Mouse (Mus musculus): Measurements from ENCODE around the gene Tbck.

Tbck gene

DNA sequence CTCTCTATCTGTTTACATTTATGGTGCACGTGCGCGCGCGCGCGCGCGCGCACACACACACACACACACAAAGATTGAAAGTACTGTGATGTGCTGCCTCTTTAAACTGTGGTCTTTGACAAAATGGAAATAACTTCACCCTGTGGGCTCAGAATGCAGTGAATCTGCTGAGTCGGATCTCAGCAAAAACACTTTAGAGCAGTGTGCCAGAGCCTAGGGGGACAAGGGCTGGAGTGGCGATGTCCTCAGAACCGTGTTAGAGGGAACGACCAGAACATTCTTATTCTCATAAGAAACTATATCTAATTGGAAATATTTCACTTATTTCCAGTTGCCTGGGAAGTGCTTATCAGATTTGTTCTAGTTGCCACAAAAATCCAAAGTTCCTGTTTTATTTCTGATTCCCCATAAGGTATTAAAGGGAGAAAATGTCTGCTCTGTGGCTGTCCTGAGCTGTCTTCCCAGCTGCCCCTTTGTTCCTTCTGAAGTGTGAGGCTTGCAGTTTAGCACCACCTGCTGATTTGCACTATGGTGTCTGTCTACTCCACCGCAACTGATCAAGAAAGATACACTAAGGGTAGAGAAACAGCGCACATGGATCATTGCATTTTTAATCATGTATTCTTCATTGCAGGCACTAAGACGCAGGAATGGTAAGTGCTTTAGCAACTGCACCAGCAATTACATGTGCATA, 82.2 kb downstream of the Tbck start:
- DNase-seq: no peak

DNA sequence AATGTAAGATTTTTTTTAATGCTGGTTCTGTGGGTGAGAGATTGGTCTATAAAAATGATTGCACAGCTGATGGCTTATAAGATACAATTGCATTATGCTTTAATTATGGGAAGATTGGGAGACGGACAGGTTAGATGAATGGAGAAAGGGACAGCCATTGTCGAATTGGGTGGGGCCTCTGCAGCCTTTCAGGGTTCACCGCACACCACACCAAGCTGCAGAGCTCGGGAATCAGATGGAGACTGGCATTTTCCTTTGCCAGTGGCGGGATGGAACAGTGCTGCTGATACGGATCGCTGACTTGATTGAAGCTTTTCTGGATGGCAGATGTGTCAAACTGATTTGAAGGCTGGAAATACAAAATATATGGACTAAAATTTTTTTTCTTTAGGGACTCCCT, 88.1 kb downstream of the Tbck start:
- DNase-seq: no peak

DNA sequence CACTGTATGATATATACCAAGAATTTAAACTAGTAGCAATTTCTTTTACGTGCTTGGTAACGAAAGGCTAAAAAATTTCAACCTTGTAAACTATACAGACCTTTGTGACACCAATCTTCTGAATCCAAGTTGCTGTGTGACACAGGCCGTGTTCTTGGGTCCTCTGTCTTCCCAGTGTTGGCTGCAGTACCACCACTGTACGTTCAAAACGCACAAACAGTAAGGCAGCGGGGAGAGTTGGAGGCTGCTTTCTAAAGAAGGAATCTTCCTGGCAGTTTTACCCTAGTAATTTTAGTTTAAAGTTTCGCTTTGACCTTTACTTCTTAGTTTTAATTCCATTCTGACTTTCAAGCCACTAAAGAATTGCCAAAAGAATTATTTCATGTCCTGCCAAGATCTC, 92.7 kb downstream of the Tbck start:
- no peak for DNase-seq

DNA sequence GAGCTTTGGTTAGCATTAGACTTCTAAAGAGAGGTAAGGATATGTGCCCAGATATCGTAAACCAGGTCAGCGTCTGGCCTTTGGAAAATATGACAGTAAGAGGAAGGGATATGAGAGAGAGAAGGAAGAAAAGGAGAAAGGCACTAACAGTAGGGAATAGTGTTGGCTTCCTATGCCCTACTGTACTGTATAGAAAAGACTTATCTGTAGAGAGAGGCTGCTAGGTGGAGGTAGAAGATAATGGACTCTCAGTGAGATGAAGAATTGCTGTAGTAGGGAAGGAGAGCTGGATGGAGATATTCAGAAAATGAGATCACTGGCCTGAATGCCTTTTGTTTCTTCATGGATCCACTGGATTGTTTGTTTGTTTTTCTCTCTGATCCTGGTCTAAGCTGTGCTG, 97.2 kb downstream of the Tbck start:
- DNase-seq: no peak

DNA sequence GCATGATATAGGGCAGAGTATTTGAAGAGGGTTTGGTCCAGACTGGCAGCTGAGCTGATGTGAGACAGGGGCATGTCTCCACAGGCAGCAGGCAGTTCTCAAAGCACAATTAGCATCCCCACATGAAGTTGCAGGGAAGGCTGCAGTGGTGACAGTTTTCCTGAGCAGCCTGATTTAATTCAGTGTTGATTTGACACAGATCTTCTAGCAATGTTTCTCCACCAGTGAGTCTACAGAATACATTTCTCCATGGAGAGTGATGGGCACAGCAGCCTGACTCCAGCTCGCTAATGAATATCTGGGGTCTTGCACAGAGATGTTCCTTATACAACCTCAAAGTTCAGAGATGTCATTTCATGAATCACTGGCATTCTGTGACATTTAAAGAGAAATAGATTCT, 99.1 kb downstream of the Tbck start:
- DNase-seq: no peak

DNA sequence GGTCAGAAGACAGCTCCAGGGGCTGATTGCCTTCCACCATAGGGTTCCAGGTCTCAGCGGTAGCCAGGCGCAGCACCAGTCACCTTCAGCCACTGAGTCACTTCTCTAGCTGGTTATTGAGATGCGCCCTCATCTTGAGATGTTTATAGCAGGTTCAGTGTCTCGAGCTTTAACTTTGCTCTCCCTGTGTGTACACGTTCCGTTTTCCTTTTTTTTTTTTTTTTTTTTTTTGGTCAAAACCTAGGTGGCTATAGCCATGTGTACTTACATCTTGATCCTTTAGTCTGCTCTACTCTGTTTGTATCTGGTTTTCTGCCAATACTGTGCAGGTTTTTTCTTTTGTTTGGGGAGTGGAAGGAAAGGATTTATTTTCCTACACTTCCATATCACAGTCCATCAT, 100.8 kb downstream of the Tbck start:
- no peak for DNase-seq

DNA sequence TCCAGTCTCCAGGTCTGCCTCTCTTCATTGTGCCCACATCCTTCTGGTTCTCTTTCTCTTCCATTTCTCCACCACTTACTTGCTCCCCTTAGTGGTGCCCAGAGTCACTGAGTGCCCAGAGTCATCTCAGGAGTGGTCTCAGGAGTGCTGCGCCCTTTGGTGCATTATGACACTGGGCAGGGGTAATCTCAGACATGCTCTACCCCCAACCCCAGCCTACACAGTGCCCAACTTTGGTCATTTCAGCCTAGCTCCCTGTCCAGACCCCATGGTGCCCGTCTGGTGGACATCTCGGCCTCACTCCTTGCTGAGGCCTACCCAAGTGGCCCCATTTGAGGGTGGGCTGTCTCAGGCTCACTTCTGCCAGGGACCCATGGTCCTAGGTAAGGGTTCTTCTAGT, 102.7 kb downstream of the Tbck start:
- DNase-seq: no peak

DNA sequence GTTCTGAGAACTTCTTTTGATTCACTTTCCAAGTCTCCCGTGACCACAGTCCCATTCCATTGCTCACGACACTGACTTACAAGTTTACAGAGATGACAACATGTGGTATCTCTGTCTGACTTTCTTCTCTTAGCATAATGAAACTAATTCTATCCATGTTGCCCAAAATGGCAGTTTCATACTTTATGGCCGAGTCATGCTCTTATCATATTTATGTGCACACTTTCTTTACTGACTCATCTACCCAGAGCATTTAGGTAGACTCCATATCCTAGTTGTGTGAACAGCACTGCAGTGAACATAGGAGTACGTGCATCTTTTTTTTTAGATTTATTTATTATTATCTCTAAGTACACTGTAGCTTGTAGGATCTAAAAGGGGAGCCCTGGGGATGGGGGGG, 103.8 kb downstream of the Tbck start:
- no peak for DNase-seq

DNA sequence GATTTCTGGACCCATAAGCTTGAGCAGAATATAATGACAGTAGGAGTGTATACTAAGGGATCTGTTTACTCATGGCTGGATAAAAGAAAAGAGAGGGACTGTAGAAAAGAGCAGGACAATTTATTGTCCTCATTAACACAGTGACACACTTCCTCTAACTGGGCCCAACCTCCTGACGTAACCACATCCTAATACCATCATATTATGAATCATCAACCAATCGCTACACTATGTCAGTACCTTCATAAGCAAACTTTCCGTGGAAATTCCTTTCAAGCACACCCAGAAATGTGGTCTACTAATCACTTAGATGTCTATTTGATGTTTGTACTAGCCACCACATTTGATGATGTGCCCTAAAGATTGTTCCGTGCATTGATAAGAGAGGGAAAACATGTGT, 107.2 kb downstream of the Tbck start:
- no peak for DNase-seq

DNA sequence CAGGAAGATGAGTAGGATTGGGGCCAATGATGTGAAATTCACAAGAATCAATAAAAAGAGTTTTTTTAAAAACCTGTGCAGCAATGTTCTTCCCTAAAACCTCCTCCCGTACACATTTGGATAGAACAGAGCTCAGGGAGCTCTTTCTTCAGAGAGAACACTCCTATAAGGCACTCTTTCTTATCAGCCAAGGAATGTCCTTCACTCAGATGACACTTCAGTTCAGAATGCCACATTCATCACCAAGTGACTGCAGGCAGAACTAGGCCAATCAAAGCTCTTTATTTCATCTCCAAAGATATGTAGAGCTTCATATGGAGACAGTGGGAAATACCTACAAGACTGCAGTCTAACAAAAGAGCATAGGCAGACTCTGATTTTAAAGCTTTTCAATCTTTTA, 116.3 kb downstream of the Tbck start:
- no peak for DNase-seq

DNA sequence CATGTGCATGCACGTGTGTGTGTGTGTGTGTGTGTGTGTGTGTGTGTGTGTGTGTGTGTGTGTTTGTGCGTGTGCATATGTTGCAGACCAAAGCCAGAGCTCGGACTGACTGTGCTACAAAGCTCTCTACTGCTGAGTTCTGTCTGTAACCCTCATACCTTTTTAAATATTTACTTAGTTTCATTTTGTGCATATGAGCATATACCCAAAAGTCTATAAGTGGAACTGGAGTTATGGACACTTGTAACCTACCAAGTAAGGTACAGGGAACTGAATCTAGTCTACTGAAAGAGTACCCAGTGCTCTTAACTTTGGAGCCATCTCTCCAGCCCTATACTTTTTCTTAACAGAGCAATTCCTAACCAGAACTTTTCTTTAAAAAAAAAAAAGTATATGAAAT, 118.0 kb downstream of the Tbck start:
- no peak for DNase-seq

DNA sequence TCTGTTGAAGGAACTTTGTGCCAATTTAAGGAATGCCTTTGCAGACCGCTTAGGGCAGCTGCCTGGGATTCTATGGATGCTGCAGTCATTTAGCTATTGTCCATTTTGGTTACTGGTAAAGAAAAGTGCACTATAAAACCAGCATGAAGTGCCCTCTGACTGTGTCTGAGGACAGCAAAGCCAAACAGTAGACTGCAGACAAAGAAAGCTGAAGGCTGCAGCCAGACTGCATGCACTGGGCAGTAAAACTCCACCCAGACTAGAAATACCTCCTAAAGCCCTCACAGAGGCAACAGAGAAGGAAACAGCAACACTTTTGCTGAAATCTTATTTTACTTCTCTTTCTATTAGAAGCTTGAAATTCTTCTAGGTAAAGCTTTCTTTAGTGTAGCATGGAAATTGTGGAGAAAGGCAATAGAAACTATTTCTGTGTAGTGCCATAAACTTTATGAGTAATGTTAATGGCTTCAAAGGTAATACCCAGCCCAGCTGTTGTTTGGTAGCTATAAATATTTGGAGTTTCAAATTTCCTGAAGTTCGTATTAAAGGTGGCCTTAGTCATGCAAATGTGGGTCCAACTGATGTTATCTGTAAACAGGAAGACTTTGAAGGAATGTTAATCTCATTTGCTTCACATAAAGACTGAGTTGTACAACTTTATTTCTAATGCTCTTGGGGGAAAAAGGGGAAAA, 124.1 kb downstream of the Tbck start:
- DNase-seq: no peak

DNA sequence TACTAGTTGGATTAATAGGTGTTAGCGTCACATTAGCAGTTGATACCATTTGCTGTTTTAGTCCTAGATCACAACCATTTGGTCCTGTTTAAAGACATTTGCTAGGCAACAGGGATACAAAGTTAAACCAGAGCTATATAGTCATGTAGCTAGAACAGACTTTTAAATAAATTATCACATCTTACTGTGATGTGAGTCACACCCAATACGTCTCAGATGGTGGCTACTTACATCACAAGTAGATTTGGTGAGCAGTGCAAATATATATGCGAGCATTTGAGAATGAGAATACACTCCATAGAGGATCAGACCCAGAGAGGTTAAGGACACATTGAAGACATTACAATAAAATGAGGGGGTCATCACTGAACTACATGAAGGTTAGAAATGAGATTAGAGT, 125.0 kb downstream of the Tbck start:
- no peak for DNase-seq

DNA sequence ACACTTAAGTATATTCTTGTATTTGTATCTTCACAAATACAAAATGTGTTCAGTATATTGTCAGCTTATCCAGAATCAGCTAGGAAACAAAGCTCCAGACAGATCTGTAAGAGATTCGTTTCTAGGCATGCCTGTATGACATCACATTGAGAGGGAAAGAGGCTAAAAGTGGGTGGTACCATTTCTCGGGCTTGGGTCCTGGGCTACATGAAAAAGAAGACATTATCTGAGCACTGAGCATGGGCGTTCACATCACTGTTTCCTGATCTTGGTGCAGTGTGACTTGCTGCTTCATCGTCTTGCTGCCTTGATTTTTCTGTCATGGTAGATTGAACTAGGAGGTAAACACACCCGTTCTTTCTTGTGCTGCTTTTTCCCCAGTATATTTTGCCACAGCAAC, 127.8 kb downstream of the Tbck start:
- no peak for DNase-seq

DNA sequence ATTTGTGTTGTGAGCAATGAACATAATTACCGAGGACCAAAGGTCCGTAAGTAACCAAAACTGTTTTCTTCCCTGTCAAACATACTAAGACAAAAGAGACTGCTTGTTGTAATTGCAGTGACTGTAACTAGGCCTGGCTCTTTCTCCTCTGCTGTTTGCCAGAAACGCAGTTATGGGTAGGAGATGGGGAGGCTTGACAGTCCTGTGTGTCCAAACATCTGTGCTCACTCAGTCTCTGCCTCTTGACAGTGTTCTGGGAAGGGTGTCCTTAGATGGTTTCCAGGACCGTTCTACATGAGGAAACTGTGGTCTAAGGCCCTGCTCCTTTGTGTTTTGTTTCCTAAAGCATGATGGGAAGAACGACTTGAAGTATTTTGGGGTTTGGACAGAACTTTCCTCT, 128.4 kb downstream of the Tbck start:
- DNase-seq: peak; percentile 95

DNA sequence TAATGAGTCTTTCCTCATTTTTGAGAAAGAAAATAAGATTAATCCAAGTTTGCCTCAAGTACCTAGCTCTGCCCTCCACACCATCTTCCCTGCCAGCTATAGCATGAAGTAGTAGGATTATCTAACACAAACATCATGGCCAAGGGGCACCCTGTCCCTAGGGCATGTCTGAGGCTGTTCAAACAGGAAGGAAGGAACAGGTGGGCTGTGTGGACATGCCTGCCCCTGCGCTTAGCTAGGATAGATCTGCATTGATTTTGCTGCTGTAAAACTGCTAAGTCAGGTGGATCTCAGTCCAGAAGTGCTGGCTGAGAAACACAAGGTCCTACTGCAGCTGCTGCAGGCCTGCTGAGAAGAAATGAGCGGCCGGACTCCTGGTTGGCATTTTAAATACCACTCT, 129.2 kb downstream of the Tbck start:
- no peak for DNase-seq

DNA sequence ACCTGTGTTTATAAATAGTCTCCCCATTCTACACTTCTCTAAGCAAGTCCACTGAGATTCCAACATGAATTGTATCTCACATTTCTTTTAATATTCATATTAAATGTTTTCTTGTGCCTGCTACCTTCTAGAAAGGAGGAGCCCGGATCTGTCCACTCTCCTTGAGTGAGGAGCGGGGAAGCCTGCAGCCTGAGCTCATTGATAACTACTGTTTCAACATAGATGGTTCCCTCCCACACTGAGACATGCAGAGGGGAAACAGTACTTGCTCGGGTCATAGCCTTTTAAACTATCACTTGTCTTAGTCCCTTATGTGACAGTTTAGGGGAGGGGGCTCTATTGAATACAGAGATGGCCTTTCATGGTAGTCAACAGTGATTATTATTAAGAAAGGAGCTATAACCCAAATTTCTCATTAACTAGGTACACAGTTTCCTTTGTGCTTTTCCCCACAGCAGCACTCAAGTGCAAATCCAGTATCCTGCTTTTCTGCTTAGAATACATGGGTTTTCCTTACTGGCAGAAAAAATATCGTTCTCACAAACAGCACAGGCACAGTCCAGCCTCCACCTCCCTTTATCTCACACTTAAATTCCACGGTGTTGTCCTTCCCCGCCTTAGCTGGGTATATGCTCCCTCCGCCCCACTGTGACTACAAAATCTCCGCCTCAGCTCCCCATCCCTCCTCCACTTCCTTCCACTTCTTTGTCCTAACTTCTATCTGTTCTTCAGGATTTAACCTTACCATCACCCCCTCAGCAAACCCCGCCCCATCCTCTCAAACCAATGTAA, 130.0 kb downstream of the Tbck start:
- no peak for DNase-seq

DNA sequence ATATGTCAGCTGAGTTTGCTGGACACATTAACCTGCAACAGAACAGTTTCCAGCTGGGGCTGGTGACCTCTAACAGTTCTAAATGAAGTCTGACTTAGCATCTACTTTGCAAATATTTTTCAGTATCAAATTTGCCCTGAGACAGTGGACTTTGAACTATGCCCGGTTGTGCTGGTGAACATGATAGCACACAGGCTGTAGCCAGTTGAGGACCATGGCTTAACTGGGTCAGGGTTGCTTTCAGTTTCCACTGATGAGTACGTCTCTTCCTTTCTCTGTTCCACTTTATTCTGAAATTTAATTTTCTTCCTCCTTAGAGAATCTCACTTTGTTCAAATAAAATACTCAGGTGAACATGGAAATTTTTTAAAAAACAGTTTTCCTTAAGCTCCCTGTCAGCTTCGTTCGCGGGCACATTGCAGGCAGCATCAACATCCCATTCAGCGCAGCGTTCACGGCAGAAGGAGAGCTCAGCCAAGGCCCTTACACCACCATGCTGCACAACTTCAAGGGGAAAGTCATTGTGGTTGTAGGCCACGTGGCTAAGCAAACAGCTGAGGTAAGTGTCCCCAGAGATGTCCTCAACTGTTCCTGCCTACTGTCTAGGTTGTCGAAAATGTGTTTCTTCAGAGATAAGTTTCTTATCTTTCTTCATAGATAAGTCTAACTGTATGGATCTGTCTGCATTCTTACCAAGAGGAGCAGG, 131.0 kb downstream of the Tbck start:
- DNase-seq: no peak

DNA sequence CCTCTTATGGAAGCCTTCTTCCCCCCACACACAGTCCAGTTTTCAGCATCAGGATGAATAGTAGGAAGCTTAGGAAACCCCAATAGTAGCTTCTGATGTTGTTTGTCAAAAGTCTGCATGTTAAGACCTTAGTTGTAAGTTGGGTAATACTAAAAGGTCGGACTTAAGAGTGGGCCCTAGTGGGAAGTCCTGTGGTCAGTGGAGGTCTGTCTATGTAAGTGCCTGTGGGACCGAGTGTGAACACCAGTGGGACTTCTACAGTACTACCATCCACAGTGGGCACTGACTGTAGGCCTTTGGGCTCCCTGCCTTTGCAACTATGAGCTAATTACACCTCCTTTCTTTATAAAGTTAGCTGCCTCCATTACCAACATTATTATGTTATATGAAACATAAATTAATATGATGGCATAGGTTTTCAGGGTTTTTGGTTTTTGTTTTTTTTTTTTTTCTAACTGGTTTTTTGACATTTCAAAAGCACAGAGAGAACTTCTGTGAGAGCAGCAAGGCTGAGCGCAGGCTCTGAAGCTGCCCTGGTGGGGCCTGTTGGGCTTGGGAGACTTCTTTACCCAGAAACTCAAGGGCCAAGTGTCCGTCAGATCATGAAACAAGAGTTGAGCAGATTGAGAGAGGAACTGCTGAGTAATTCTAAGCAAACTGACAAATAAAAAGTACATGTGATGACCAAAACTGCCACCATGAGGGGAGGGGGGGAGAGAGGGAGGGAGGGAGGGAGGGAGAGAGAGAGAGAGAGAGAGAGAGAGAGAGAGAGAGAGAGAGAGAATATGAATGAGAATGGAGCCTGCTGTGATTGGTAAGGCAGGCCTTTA, 131.8 kb downstream of the Tbck start:
- DNase-seq: no peak

DNA sequence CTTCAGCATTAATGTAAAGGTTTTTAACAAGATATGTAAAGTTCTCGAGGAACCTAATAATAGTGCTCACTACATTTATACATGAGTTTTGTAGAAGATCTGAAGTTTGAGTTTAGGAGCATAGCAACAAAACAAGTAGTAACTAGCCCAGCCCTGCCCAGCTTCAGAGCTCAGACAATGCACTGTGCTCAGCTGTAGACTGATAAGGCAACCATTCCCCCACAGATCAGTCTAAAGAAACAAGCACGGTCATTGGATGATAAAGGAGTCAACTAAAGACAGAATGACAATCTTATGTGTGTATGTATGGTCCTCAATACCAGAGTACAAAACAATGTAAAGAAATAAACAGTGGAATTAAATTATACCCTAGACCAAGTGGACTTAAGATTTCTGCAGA, 135.5 kb downstream of the Tbck start:
- DNase-seq: no peak

DNA sequence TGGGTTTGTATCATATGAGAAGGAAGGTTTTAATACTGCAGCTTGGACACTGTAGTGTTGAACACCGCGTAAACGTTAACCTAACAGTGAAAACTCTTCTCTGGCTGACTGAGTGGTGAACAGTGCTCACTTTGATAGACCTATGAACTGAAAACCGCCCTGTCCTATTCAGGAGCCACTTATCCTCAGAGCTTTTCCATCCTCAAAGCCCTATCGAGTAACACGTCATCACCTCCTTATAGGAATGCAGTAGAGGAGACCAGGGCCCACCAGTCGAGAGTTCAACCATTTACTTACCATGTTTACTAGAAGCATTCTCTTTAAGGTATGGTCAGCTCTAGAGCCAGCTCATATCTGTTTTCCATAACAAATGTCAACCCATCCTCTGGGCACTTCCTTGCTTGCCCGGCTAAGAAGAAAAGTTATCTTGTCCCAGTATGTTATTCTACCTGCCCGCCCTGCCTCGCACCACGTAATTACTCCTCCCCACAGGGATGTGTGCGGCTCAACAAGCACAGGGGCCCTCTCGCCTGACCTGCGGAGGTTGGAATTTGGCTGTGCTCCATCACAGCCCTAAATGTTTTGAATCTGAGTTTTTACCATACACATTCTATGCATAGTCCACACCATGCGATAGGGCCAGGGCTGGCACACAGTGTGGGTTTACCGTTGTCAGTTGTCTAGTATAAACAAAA, 147.4 kb downstream of the Tbck start:
- DNase-seq: no peak

Measured in heart, adult 11 months (tissue).